Comparison of ENCODE assay signal across 13 mouse cellular contexts in genomic region chr7:4063013-4063412, GRCm38 (mm10). TPM values are rescaled to one million over a fixed set of nuclear protein-coding genes. Genes with fewer than 3 reads are reported as not detected.
DNase-seq lines count a peak whose midpoint lies in the region; ATAC-seq and TF ChIP-seq lines count a peak whose summit lies in the region.
"Had no signal": no experiment of that assay in that cellular context is flagged by ENCODE, and none has a peak within 500 bp of the region (broad histone marks: within the 10 kb centered on the region; RNA-seq: fewer than 3 reads in every experiment).

Gene Lair1, minus strand, starts transcription at chr7:4063204.

- peak; percentile 88 for ATAC-seq in megakaryocyte progenitor cell, adult 5-6 weeks (replicated peaks; ENCODE audit: poor library complexity)
- no peak for ATAC-seq in intestine, embryonic 16.5 days
- ATAC-seq: forebrain, postnatal 0 days had no signal

- TF ChIP-seq CTCF in spleen, adult 2 months (IDR thresholded peaks at IDR 0.05; ENCODE audit: extremely low read depth, insufficient read depth, insufficient read length, insufficient replicate concordance): no peak
- TF ChIP-seq CTCF in cortical plate, adult 2 months (IDR thresholded peaks at IDR 0.05; ENCODE audit: extremely low read depth, insufficient read depth, low read length): no peak

- intact Hi-C loops in gastrocnemius, postnatal 14 days (cut with DNase I; ENCODE audit: low total_unique reads): no loop called here

- H3K9me3 ChIP-seq in intestine, embryonic 16.5 days (ENCODE audit: control insufficient read depth, low read length): no peaks in the 10 kb centered on the region

- peak within 1 kb of the TSS; percentile 37 for H3K4me3 ChIP-seq in spleen, adult 2 months (ENCODE audit: extremely low read depth, insufficient read depth, insufficient read length)
- no peak within 1 kb of the TSS for H3K4me3 ChIP-seq in cortical plate, adult 2 months (ENCODE audit: insufficient read depth, low read length)
- no peak within 1 kb of the TSS for H3K4me3 ChIP-seq in intestine, embryonic 16.5 days (ENCODE audit: low read length)

- H3K4me1 ChIP-seq in spleen, adult 2 months (ENCODE audit: control insufficient read depth, insufficient read depth, insufficient read length): peaks cover 8% of the 10 kb centered on the region; the same call in 1 of the 2 replicates
- H3K4me1 ChIP-seq in cortical plate, adult 2 months (ENCODE audit: control insufficient read depth, insufficient read depth, low read length): no peaks in the 10 kb centered on the region
- no peaks in the 10 kb centered on the region for H3K4me1 ChIP-seq in intestine, embryonic 16.5 days (ENCODE audit: control insufficient read depth, insufficient read depth, low read length)

- peak in 1 of 2 experiments; percentile 40 for DNase-seq in spleen, adult 2 months (ENCODE audit: low read depth in 1 of 2, low spot score in 2 of 2)
- no peak for DNase-seq in spleen, postnatal 14 days (ENCODE audit: low spot score in 2 of 2)
- DNase-seq in cerebellum, postnatal 14 days: no peak
- no peak for DNase-seq in gastrocnemius, postnatal 14 days
- DNase-seq in kidney, adult 9 months: no peak
- DNase-seq: forebrain, postnatal 0 days; layer of hippocampus, postnatal 36 days; lung, embryonic 14.5 days; retina, postnatal 1 day had no signal

- H3K27ac ChIP-seq in spleen, adult 2 months (ENCODE audit: insufficient read depth, low read length): peak within 1 kb of the TSS; percentile 82
- 0 out of 2 replicates have a peak within 1 kb of the TSS, but pooled peaks have one; percentile 45 for H3K27ac ChIP-seq in cortical plate, adult 2 months (ENCODE audit: insufficient read depth, low read length)
- no peak within 1 kb of the TSS for H3K27ac ChIP-seq in intestine, embryonic 16.5 days (ENCODE audit: low read length)
- H3K27ac ChIP-seq: stomach, postnatal 0 days had no signal

- no peak for TF ChIP-seq POLR2A in spleen, adult 2 months (IDR thresholded peaks at IDR 0.05; ENCODE audit: low read depth, low read length)
- no peak for TF ChIP-seq POLR2A in cortical plate, adult 2 months (IDR thresholded peaks at IDR 0.05; ENCODE audit: extremely low read depth, insufficient read depth, low read length)

- no peak within 1 kb of the TSS for H3K9ac ChIP-seq in intestine, embryonic 16.5 days (ENCODE audit: low read depth, low read length)
- H3K9ac ChIP-seq: forebrain, postnatal 0 days; lung, embryonic 14.5 days had no signal

- H3K4me2 ChIP-seq in intestine, embryonic 16.5 days (ENCODE audit: low read depth, low read length): no peak within 1 kb of the TSS
- H3K4me2 ChIP-seq: lung, embryonic 14.5 days had no signal

- H3K27me3 ChIP-seq in spleen, adult 2 months (ENCODE audit: control insufficient read depth, insufficient read depth, low read length): no peaks in the 10 kb centered on the region
- no peaks in the 10 kb centered on the region for H3K27me3 ChIP-seq in intestine, embryonic 16.5 days (replicated peaks; ENCODE audit: control insufficient read depth, insufficient read depth, low read length)

- WGBS in spleen, adult 2 months: 9% methylated on average over 2 of the region's 2 CpGs
- WGBS in intestine, embryonic 16.5 days: 74% methylated on average over 2 of the region's 2 CpGs

- no peaks in the 10 kb centered on the region for H3K36me3 ChIP-seq in spleen, adult 2 months (ENCODE audit: control insufficient read depth, insufficient read depth, low read length)
- no peaks in the 10 kb centered on the region for H3K36me3 ChIP-seq in intestine, embryonic 16.5 days (ENCODE audit: control insufficient read depth, insufficient read depth, low read length)

RNA-seq across cellular contexts. Expression of gene Lair1, which starts in this region (rescaled TPM):
- polyA plus RNA-seq in spleen, adult 2 months (2012; rRNA removed): 26.3 and 34.1 TPM in 2 replicates
- polyA plus RNA-seq in cortical plate, adult 2 months (2012; rRNA removed): 9.3 and 11.1 TPM in 2 replicates
- 51.8 and 65.6 TPM in 2 replicates for total RNA-seq in megakaryocyte progenitor cell, adult 5-6 weeks (2015)
- total RNA-seq in megakaryocyte progenitor cell, adult 5-6 weeks (2017): 80.4 and 95.9 TPM in 2 replicates
- polyA plus RNA-seq in intestine, embryonic 16.5 days (2015; fragmentation: Nextera tagmentation; extraction: Ambion mirVana): 2.9 and 3.5 TPM in 2 replicates
- total RNA-seq in gastrocnemius, postnatal 14 days (2021): under 1 TPM; 0.24 to 0.37 TPM

Comparison
In these comparisons a context has a peak if more than half of its experiments do, and no peak if none do; other contexts are left out.
1. RNA of gene Lair1 (total RNA-seq): 51.8 to 95.9 TPM in megakaryocyte progenitor cell, adult 5-6 weeks; 0.24 to 0.37 TPM in gastrocnemius, postnatal 14 days; every median in the first group is over 10 times any median in the second.